Mouse (Mus musculus): Measurements from ENCODE around the gene Cdh10. TPM values are rescaled to one million over a fixed set of nuclear protein-coding genes. Genes with fewer than 3 reads are reported as not detected.

Gene Cdh10
- polyA plus RNA-seq, 1 experiment = not detected

DNA sequence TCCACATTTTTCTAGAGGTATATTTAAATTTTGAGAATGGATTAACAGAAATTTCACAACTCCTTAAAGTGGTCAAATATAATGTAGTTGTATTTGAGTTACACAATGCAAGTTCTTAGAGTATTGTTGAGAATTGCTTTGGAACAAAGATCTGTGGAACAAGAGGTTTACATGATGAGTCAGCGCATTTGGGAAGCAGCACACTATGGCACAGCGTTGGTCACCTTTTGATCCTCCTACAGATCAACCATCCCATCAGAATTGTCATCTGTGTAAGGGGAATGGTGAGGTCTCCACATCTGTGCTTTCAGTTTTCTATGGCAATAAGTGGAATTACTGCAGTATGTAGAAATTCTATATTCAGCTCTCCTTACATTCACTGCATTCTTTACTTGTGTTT is 108.2 kb downstream of the Cdh10 start:
- TF ChIP-seq POLR2A (IDR thresholded peaks at IDR 0.05; ENCODE audit: borderline replicate concordance, low read depth, low read length) (no peak), CTCF (IDR thresholded peaks at IDR 0.05; ENCODE audit: low read depth, low read length) (no peak)
- no peaks in the 10 kb centered on the region for H3K4me1 ChIP-seq (ENCODE audit: control insufficient read depth, insufficient read depth, low read length)
- H3K4me3 ChIP-seq (ENCODE audit: insufficient read depth, low read length) = no peak overlapping the region
- no peak overlapping the region for H3K27ac ChIP-seq (ENCODE audit: insufficient read depth, low read depth, low read length)

DNA sequence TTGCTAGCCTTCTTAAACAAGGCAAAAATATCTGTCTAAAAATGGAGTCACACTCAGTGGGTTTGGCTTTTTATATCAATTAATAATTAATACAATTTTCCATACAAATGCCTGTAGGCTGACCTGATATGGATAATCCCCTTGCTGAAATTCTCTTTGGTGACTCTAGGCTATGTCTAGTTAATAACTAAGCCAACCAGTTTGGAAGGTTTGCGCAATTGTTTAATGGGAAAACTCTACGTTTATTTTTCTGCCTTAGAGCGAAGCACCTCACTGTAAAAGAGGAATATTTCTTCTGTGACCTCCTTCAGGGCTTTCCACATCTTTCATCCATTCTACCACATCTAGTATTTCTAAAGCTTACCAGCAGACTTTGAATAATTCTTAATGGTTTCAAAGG is 133.5 kb downstream of the Cdh10 start:
- Histone ChIP-seq H3K4me3 (ENCODE audit: insufficient read depth, low read length) (no peak overlapping the region), H3K27ac (ENCODE audit: insufficient read depth, low read depth, low read length) (no peak overlapping the region), H3K4me1 (ENCODE audit: control insufficient read depth, insufficient read depth, low read length) (no peaks in the 10 kb centered on the region)
- no peak for TF ChIP-seq POLR2A (IDR thresholded peaks at IDR 0.05; ENCODE audit: borderline replicate concordance, low read depth, low read length)
- TF ChIP-seq CTCF (IDR thresholded peaks at IDR 0.05; ENCODE audit: low read depth, low read length) = no peak

GRCm38 (mm10) chr15:18975041-18975440 is 156.3 kb downstream of the Cdh10 start:
- Histone ChIP-seq H3K27ac (ENCODE audit: insufficient read depth, low read depth, low read length) (no peak overlapping the region), H3K4me1 (ENCODE audit: control insufficient read depth, insufficient read depth, low read length) (no peaks in the 10 kb centered on the region), H3K4me3 (ENCODE audit: insufficient read depth, low read length) (no peak overlapping the region)
- TF ChIP-seq POLR2A (IDR thresholded peaks at IDR 0.05; ENCODE audit: borderline replicate concordance, low read depth, low read length) = no peak
- TF ChIP-seq CTCF (IDR thresholded peaks at IDR 0.05; ENCODE audit: low read depth, low read length) = no peak

- H3K27ac ChIP-seq (ENCODE audit: insufficient read depth, low read depth, low read length) = no peak overlapping the region
- no peak overlapping the region for H3K4me3 ChIP-seq (ENCODE audit: insufficient read depth, low read length)
- TF ChIP-seq POLR2A (IDR thresholded peaks at IDR 0.05; ENCODE audit: borderline replicate concordance, low read depth, low read length) (no peak), CTCF (IDR thresholded peaks at IDR 0.05; ENCODE audit: low read depth, low read length) (no peak)
- H3K4me1 ChIP-seq (ENCODE audit: control insufficient read depth, insufficient read depth, low read length) = no peaks in the 10 kb centered on the region
Observed at GRCm38 (mm10) chr15:18984891-18985290, 166.1 kb downstream of the Cdh10 start.

DNA sequence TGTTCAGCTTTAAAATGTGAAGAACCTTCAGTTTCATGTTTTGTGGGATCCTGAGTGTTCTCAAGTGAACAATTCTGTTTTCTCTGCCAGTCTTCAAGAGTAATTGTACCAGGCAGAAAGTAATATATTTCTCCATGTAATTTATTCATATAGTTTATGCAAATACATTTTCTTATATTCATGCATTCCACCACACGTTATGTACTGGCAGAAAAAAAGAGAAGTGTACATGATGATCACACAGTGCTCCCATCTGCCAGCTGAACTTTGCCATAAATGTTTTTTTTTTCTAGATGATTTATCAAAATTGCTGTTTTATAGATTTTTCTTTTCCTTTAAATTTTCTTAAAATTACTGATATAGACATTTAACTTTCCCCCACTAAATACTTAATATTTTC is 168.9 kb downstream of the Cdh10 start:
- H3K4me1 ChIP-seq (ENCODE audit: control insufficient read depth, insufficient read depth, low read length) = no peaks in the 10 kb centered on the region
- H3K4me3 ChIP-seq (ENCODE audit: insufficient read depth, low read length) = no peak overlapping the region
- H3K27ac ChIP-seq (ENCODE audit: insufficient read depth, low read depth, low read length) = no peak overlapping the region
- TF ChIP-seq POLR2A (IDR thresholded peaks at IDR 0.05; ENCODE audit: borderline replicate concordance, low read depth, low read length) = no peak

- Histone ChIP-seq H3K4me1 (ENCODE audit: control insufficient read depth, insufficient read depth, low read length) (no peaks in the 10 kb centered on the region), H3K27ac (ENCODE audit: insufficient read depth, low read depth, low read length) (no peak overlapping the region), H3K4me3 (ENCODE audit: insufficient read depth, low read length) (no peak overlapping the region)
- no peak for TF ChIP-seq CTCF (IDR thresholded peaks at IDR 0.05; ENCODE audit: low read depth, low read length)
- TF ChIP-seq POLR2A (IDR thresholded peaks at IDR 0.05; ENCODE audit: borderline replicate concordance, low read depth, low read length) = no peak
Observed at GRCm38 (mm10) chr15:18993512-18993911, 174.8 kb downstream of the Cdh10 start.

DNA sequence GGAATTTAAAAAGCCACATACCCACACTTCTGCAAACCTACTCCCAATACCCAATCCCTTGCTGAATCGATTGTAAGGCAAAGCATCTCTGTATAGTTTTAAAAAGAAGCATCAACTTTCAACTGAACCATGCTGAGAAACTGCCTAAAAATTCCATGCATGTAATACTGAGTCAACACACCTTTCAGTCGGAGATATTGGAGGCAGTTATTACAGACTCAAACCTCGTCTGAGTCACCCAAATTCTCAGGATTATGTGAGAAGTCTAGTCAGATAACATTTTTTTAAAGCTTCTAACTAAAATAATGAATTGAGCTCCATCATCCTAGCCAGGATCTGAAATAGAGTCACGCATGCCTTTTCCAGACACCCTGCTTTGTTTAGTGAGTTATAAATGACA is 175.5 kb downstream of the Cdh10 start:
- no peaks in the 10 kb centered on the region for H3K4me1 ChIP-seq (ENCODE audit: control insufficient read depth, insufficient read depth, low read length)
- no peak overlapping the region for H3K27ac ChIP-seq (ENCODE audit: insufficient read depth, low read depth, low read length)
- TF ChIP-seq POLR2A (IDR thresholded peaks at IDR 0.05; ENCODE audit: borderline replicate concordance, low read depth, low read length) (no peak), CTCF (IDR thresholded peaks at IDR 0.05; ENCODE audit: low read depth, low read length) (no peak)
- H3K4me3 ChIP-seq (ENCODE audit: insufficient read depth, low read length) = no peak overlapping the region

DNA sequence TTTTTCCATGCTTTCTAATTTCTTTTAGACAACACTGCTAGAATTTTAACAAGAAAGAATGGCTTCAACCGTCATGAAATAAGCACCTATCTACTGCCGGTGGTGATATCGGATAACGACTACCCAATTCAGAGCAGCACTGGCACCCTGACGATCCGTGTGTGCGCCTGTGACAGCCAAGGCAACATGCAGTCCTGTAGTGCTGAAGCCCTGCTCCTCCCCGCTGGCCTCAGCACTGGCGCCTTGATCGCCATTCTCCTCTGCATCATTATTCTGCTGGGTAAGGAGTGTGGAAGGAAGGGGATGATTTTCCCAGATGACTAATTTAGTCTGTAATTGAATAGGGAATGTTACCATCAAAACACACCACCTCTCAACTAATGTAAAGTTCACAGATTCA is 192.1 kb downstream of the Cdh10 start:
- Histone ChIP-seq H3K27ac (ENCODE audit: insufficient read depth, low read depth, low read length) (no peak overlapping the region), H3K4me3 (ENCODE audit: insufficient read depth, low read length) (no peak overlapping the region), H3K4me1 (ENCODE audit: control insufficient read depth, insufficient read depth, low read length) (no peaks in the 10 kb centered on the region)
- no peak for TF ChIP-seq CTCF (IDR thresholded peaks at IDR 0.05; ENCODE audit: low read depth, low read length)
- no peak for TF ChIP-seq POLR2A (IDR thresholded peaks at IDR 0.05; ENCODE audit: borderline replicate concordance, low read depth, low read length)

- TF ChIP-seq POLR2A (IDR thresholded peaks at IDR 0.05; ENCODE audit: borderline replicate concordance, low read depth, low read length) (no peak), CTCF (IDR thresholded peaks at IDR 0.05; ENCODE audit: low read depth, low read length) (no peak)
- no peaks in the 10 kb centered on the region for H3K4me1 ChIP-seq (ENCODE audit: control insufficient read depth, insufficient read depth, low read length)
- no peak overlapping the region for H3K4me3 ChIP-seq (ENCODE audit: insufficient read depth, low read length)
- H3K27ac ChIP-seq (ENCODE audit: insufficient read depth, low read depth, low read length) = no peak overlapping the region
Observed at GRCm38 (mm10) chr15:19032983-19033382, 214.2 kb downstream of the Cdh10 start.

- TF ChIP-seq POLR2A (IDR thresholded peaks at IDR 0.05; ENCODE audit: borderline replicate concordance, low read depth, low read length) (no peak), CTCF (IDR thresholded peaks at IDR 0.05; ENCODE audit: low read depth, low read length) (no peak)
- Histone ChIP-seq H3K4me1 (ENCODE audit: control insufficient read depth, insufficient read depth, low read length) (no peaks in the 10 kb centered on the region), H3K27ac (ENCODE audit: insufficient read depth, low read depth, low read length) (no peak overlapping the region), H3K4me3 (ENCODE audit: insufficient read depth, low read length) (no peak overlapping the region)
Observed at GRCm38 (mm10) chr15:19040077-19040476, 221.3 kb downstream of the Cdh10 start.

All from bone marrow macrophage, adult 2 months (primary cell).